Mouse (Mus musculus): ENCODE results near the gene Pomgnt2. TPM values are rescaled to one million over a fixed set of nuclear protein-coding genes. Genes with fewer than 3 reads are reported as not detected.

The Pomgnt2 gene
- 34.9 TPM for polyA plus RNA-seq (2015; fragmentation: Illumina TruSeq; extraction: RNeasy Lipid Tissue Mini Kit (QIAGEN cat#74804); ENCODE audit: low read depth, low replicate concordance)

GRCm38 (mm10) chr9:121997010-121997409 lies at the start of gene Pomgnt2:
Gene Pomgnt2, minus strand, starts transcription at chr9:121997110.

GRCm38 (mm10) chr9:121950418-121951113 lies 46.3 kb downstream of the Pomgnt2 start, which contains the start of gene Fam198a:
Gene Fam198a, plus strand, starts transcription at chr9:121950988.

Other genes with a start within 250 kb of the Pomgnt2 start
- gene Zfp651, start 237.8 kb downstream of the Pomgnt2 start, polyA plus RNA-seq (2015; fragmentation: Illumina TruSeq; extraction: RNeasy Lipid Tissue Mini Kit (QIAGEN cat#74804); ENCODE audit: low read depth, low replicate concordance): 67.7 TPM
- gene Klhl40, start 219.5 kb downstream of the Pomgnt2 start, polyA plus RNA-seq (2015; fragmentation: Illumina TruSeq; extraction: RNeasy Lipid Tissue Mini Kit (QIAGEN cat#74804); ENCODE audit: low read depth, low replicate concordance): 4.7 TPM
- 12.9 TPM for gene Hhatl, start 204.6 kb downstream of the Pomgnt2 start, polyA plus RNA-seq (2015; fragmentation: Illumina TruSeq; extraction: RNeasy Lipid Tissue Mini Kit (QIAGEN cat#74804); ENCODE audit: low read depth, low replicate concordance)
- 12.7 TPM for gene Ccdc13, start 157.6 kb downstream of the Pomgnt2 start, polyA plus RNA-seq (2015; fragmentation: Illumina TruSeq; extraction: RNeasy Lipid Tissue Mini Kit (QIAGEN cat#74804); ENCODE audit: low read depth, low replicate concordance)
- 133 TPM for gene Higd1a, start 138.7 kb downstream of the Pomgnt2 start, polyA plus RNA-seq (2015; fragmentation: Illumina TruSeq; extraction: RNeasy Lipid Tissue Mini Kit (QIAGEN cat#74804); ENCODE audit: low read depth, low replicate concordance)
- gene Ackr2, start 98.8 kb downstream of the Pomgnt2 start, polyA plus RNA-seq (2015; fragmentation: Illumina TruSeq; extraction: RNeasy Lipid Tissue Mini Kit (QIAGEN cat#74804); ENCODE audit: low read depth, low replicate concordance): 4.1 TPM
- not detected for gene Cyp8b1, start 80.8 kb downstream of the Pomgnt2 start, polyA plus RNA-seq (2015; fragmentation: Illumina TruSeq; extraction: RNeasy Lipid Tissue Mini Kit (QIAGEN cat#74804); ENCODE audit: low read depth, low replicate concordance)
- 4.8 TPM for gene Fam198a, start 46.1 kb downstream of the Pomgnt2 start, polyA plus RNA-seq (2015; fragmentation: Illumina TruSeq; extraction: RNeasy Lipid Tissue Mini Kit (QIAGEN cat#74804); ENCODE audit: low read depth, low replicate concordance)
- gene Snrk, start 120.2 kb upstream of the Pomgnt2 start, polyA plus RNA-seq (2015; fragmentation: Illumina TruSeq; extraction: RNeasy Lipid Tissue Mini Kit (QIAGEN cat#74804); ENCODE audit: low read depth, low replicate concordance): 69.7 TPM